Mouse (Mus musculus) c-Kit-negative CD71-positive TER-119-positive erythroid progenitor cells, embryonic 14.5 days (primary cell): ENCODE data around the gene H2afy2.

Experiments used
- DNase-seq: peaks from one replicate; pipeline ENCODE4 v3.0.0-alpha.2; 2013; ENCODE audit warnings: low read depth, low spot score

H2afy2 gene

DNA sequence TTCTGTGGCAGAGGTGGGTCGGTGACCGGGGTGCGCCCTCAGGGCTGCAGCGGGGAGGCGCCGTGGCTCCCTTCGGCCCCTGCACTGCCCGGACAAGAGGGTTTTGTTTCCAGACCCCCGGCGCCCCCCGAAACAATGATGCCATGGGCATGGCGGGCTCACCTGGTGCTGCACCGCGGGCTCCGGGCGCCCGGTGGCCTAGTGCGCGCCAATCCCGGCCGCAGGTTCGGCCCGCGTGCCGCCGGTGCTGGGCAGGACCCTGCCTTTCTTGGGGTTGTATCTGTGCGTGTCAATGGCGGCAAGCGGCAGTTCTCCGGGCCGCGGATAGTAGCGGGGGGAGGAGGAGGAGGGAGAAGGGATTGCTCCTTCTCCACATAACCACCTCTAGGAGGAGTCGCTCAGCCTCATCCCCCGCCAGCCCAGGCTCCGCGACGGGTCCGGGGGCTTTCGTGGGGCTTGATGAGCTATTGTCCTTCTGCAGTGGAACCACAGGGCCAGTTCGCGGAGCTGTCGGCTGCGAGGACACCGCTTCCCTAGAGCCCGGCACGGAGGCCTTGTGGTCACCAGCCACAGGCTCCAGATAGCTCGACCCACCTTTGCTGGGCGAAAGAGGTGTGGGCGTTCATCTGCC is at the start of gene H2afy2:
Gene H2afy2, minus strand, starts transcription at position 527 of the 631 bp plus-strand sequence.
- no peak for DNase-seq

DNA sequence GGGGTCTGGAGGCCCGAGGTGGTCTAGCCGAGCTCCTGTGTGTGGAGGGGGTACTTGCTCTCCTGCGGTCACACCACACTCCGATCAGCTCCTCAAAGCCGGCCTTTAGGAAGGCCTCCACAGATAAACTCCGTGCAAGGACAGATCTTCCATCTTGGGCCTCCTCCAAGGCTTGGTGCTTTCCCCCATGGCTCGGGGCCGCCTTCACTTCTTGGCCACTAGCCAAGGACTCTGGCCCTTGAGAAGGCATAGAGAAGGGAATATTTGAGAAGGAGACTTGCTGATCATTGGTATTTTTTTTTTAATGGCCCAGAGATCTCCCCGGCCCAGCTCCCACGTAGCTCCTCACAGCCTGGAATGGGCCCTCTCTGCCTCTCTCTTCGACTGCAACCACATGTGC is 48.8 kb upstream of the H2afy2 start:
- no peak for DNase-seq

- no peak for DNase-seq
These were observed 47.8 kb upstream of the H2afy2 start for GRCm38 (mm10) chr10:61831741-61832140.

DNA sequence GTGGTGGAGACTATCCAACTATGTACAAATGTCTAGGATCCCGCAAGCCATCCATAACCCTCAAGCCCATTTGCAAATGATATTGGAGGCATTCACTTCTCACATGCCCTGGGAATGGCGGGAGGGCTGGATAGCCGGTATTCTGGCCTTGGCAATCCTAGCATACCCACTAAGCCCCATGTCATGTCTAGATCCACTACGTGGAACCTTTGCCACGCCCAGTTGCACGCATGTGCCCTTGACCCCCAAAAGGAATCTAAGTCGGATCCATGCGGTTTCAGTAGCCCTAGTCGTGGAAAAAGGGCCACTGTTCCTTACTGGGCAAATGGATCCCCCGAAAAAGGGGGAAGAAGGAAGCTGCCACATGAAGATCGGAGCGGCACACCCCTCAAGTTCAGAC is 47.3 kb upstream of the H2afy2 start:
- DNase-seq, result no peak

DNA sequence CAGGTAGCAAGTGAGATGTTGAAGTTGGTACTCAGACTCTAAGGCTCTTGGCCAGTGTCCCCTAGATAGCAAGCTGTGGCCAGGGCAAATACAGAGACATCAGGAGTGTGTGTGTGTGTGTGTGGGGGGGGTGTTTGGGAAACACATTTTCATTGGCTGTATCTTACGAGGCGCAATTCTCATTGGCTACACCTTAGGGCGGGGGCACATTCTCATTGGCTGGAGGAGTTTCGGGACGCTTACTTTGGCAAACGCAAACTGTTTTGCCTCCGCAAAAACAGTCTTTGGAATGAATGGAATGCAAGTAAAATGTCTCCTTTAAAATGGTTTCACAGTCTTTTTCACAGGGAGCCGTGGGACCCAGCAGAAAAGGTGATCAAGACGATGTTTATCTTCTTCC is 46.9 kb upstream of the H2afy2 start:
- no peak for DNase-seq

DNA sequence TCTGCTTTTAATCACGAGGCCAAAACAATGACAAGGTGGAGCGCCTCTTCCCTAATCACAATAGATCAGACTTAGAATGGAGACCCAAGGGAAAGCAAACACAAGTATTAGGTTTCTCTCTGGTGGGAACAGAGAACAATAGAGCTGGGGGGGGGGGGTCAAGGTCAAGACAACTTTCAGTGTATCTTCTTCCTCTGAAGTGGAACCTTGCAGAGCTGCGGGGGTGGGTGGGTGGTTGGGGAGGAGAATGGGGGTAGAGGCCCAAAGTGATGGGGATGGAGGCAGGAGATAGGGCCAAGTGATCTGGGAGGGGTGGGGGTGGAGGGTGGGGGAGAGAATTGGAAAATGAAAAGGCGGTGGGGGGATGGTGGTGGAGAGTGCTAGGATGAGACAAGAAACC is 45.1 kb upstream of the H2afy2 start:
- no peak for DNase-seq

GRCm38 (mm10) chr10:61827950-61828936 is 44.3 kb upstream of the H2afy2 start:
- DNase-seq, result no peak

DNA sequence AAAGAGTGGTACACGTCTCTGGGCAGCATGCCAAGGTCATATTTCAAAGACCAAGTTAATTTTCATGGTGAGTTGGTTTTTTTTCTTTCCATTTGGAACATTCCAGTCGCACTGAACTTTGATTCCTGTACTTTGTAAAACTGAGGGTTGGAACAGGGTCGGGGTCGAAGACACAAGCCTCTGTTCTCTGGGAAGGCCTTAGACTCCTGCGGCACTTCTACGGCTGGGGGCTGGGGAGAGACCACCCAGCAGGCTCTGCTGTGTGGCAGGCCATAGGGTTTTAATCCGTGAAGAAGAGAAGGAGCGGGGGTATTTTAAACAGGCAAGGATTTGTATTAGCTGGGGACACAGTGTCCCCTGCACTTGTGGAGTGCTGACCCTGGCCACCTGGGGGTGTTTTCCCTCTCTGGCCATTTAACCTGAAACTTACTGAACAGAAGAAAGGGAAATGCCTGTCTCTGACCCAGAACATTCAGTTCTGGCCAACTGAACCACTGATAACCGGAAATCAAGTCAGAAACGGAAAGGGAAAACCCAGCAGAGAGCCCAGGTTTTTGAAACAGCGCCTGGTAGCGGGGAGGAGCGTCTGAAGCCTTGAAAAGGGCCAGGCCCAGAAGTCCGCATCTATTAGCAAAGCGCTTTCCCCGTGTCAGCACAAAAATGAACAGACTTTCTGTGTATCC is 42.9 kb upstream of the H2afy2 start:
- DNase-seq, result no peak

DNA sequence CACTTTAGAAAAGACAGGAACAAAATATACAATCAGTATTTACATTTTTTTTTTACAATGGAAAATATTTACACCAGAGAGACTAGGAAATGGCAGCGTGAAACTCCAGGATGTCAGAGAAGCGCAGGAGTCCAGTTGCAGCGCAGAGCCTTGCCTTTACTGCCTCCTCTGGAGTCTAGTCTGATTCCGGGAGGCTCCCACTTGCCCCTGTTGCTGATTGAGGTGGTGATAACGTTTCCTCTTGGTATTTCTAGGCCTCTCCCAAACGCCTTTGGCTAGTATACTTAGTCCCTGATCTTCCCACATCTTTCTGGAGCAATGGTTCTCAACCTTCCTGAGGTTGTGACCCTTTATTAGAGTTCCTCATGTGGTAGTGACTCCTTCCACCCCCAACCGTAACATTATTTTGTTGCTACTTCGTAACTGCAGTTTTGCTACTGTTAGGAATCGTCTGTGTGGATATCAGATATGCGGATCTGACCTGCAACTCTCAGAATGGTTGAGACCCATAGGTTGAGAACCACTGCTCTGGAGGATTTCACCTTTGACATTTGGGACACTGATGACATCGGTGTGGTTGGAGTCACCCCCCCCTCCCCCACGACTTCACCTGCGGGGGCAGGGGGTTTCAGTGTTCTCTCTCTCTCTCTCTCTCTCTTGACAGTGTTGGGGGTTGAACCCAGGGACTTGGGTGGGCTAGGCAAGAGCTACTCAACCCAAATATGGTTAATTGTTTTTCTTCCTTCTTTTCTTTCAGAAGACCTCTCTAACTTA is 42.2 kb upstream of the H2afy2 start:
- no peak for DNase-seq

GRCm38 (mm10) chr10:61825536-61825935 is 41.6 kb upstream of the H2afy2 start:
- no peak for DNase-seq

- DNase-seq, result no peak
These were observed 39.8 kb upstream of the H2afy2 start for GRCm38 (mm10) chr10:61823731-61824115.

- no peak for DNase-seq
These were observed 39.2 kb upstream of the H2afy2 start for GRCm38 (mm10) chr10:61822968-61823730.

DNA sequence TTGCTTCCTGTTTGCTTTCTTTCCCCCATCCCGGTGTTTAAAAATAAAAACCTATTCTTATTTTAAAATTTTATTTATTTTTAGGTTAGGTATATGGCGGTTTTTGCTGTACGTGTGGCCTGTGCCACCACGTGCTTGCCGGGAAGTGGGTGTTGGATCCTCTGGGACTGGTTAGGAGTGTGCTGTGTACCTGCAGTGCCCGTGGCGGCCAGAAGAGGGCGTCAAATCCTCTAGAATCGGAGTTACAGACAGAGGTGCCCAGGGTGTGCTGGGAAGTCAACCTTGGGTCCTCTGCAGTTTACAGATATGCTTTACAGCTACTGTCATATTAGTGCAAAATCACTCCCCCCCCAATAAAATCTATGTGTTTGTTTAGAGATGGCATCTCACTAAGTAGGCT is 36.1 kb upstream of the H2afy2 start:
- no peak for DNase-seq

DNA sequence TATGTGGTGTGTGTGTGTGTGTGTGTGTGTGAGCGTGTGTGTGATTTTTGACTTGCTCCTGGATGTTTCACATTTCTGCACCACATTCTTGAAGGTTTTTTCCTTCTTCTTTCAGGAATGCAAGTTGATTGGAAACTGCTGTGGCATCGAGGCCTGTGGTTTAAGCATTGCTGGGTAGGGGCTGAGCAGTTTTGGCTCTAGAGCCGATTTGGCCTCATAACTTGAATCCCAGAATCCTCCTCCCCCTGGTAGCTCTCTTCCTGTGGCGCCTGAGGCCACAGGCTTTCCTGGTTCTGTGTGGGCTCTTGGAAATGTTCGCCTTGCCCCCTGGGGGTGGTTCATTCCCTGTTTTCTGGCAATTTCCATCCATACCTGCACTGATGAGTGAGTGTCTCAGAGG is 28.0 kb upstream of the H2afy2 start:
- no peak for DNase-seq

DNA sequence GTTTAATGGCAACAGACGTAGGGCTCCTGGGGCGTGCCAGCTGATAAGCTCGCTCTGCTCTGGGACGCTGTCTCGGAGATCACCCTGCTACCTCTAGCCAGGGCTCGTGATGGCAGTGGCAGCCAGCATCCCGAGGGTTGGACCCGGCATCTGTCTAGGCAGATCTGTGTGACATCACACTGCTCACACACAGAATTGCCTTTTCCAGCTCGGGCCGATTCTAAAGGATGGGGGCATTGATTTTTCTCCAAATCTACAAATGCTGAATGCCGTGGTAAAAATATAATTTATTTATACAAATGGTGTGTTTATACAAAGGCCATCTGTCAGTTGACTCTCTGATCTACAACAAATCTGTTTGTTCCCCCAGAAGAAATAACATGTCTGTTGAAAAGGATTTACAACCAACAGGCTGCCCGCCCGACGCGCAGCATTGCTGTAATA is 14.2 kb upstream of the H2afy2 start:
- DNase-seq, result no peak

DNA sequence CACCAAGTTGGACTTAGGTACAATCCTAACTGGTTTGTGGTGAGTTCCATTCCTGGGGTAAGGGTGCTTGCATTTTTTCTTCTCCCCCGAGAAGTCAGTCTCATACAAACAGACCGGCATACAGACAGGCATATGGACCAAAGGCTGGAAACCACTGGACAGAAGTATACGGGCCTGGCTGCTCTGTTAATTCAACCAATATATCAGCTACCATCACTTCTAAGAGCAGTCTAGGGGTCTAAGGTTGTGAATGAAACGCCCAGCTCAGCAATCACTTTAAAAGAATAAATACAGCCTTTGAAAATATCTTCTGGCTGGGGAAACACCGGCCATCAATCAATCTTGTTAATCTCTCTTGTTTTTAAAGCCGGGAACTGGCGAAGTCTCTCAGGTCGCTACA is 11.5 kb upstream of the H2afy2 start:
- no peak for DNase-seq

DNA sequence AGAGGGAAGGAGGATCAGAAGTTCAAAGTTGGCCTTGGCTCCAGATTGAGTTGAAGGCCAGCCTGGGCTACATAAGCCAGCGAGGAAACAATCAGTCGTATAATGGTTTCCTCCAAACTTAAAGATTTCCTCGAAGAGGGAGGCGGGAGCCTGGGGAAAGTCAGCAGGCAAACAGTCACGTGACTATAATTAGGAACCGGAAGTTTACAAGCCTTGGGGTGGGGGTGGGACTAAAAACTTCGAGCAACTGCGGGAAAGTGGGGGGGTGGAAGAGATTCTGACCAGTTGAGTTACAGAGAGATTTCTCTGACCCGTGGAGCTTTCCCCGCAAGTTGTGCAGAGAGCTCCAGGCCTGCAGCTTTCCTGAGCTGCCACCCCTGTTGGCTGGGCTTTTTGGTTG is 11.0 kb upstream of the H2afy2 start:
- DNase-seq, result no peak

GRCm38 (mm10) chr10:61793015-61793414 is 9.1 kb upstream of the H2afy2 start:
- DNase-seq, result no peak

- no peak for DNase-seq
These were observed 4.6 kb upstream of the H2afy2 start for GRCm38 (mm10) chr10:61788499-61788898.

GRCm38 (mm10) chr10:61787541-61788313 is 3.8 kb upstream of the H2afy2 start:
- no peak for DNase-seq
